Mouse (Mus musculus): ENCODE data around the gene Arid1b.

The Arid1b gene

DNA sequence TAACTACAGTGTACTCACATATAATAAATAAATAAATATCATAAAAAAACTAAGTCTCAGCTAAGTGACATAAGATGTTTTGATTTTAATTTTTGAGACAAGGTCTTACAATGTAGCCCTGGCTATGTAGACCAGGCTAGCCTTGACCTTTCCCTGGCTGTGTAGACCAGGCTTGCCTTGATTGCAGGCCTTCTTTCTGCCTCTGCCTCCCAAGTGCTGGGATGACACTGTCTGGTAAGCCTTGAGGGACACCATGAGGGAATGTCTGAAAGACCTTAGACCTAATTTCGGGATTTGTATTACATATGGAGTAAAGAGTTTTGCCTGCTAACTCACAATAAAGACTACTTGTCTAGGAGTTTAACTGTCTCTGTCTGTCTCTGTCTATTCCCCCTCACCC lies 214.9 kb downstream of the Arid1b start:
- in situ Hi-C loops (cut with MseI, MboI): no loop called here

DNA sequence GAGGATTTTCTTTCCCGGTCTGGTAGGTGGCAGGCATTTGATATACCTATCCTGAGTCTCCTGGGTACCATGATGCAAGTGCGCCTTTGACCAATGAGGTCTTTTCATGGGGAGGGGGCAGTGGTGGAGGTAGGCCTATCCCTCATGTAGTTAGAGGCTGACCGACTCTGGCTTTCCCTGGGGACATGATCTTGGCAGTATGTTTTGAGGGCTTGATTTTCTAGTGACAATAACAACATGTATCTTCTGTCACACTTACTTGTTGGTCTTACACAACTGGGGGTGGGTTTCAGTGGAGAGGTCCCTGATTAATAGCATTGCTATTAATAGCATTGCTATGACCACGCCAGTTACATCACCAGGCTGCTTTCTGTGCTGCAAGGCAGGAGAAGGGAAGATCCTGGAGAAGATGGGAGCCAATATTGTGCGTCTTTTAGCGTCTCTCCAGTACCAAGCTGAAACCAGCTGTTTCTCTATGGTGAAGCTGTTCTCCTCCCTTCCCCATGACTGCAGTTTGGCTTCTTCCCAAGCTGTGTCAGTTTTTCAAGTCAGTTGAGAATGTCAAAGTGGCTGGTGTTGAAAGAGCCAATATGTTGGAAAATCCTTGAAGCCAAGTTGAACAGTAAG lies 216.1 kb downstream of the Arid1b start:
- in situ Hi-C loops (cut with MseI, MboI): no loop called here

DNA sequence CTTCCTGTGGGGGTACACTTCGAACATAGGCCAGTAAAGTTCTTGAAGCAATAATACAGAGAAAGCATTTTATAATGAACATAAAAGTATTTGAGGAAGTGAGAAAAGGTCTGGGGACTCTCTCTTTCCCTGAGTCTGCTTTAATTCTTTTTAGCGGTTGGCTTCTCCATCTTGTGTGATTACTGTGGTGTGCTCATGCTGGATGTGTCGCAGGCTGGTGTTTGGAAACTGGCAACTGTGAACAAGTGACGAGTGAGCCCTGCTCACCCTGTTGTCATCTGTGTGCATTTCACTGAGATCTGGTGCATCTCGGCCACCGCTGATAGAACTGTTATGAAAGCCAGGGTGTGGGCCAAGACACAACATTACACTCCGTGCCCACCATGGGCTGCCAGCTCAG lies 216.8 kb downstream of the Arid1b start:
- in situ Hi-C loops (cut with MseI, MboI): no loop called here

DNA sequence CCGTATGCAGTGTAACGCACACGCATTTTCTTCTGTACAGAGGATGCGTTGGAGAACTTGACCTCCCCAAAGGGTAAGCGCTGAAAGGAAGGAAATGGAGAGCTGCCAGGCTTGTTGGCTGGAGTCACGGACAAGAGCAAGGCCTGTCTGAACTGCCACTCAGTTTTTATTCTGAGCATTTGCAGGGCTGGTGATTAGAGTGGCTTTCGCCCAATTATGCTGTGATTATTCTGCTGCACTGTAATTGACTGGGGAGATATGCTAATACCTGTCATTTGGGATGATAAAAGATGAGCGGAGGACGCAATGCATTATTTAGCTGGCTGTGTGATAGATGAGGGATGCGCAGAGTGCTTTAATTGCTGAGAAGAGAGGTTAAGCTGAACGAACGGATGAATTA lies 218.0 kb downstream of the Arid1b start:
- in situ Hi-C loops (cut with MseI, MboI): no loop called here

DNA sequence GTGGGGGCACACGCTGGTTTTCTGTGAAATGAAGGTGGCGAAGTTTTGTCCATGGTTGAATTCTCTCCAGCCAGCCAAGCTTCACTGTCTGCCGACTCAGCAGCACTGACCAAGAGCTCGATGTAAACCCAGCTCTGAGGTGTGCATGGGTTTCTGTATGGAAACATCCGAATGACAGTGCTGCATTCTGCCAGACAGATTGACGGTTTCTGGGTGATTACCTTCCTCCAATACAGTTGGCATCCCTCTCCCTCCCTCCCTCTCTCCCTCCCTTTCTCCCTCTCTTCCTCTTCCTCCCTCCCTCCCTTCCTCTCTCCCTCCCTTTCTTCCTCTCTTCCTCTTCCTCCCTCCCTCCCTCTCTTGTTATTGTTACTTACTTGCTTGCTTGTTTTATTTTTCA lies 219.3 kb downstream of the Arid1b start:
- in situ Hi-C loops (cut with MseI, MboI): no loop called here

DNA sequence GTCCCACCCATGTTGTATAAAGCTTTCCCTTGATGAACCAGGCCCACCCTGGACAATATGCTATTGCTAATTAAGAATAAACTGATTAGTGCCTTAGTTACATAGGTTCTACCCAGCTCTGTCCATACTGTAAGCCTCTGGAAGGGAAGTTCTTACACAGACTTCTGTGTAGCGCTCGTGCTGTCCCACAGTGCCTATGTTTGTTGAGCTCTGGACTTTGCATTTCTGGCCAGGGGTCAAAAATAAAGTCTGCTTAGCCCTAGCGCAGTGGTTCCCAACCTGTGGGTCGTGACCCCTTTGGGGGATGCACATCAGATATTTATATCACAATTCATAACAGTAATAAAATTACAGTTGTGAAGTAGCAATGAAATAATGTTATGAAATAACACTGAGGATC lies 221.2 kb downstream of the Arid1b start:
- in situ Hi-C loops (cut with MseI, MboI): no loop called here

DNA sequence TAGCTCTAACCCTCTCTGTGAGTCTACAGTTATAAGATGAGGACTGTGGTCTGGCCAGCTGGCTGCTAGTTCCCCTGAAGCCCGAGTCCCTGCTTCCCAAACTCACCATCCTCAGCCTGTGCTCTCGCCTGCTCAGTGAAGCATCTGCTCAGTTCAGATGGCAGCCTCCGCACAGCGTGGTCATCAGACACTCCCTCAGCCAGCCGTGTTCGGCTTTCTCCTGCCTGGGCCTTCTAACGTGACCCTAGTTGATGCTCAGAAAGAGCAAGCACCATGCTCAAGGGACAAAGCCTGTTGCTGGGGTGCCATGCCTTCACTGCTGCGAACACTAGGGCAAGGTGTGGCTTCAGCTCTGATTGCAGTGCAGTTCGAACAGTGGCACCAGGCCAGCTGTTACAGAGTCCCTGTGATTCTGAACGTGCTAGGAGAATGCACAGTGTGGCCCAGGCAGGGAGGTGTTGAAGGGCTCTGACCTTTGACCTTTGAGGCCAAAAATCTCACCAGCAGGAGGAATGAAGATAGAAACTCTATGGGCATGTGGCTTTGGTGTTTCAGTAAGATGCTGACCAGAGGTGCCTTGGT lies 222.9 kb downstream of the Arid1b start:
- in situ Hi-C loops (cut with MseI, MboI): no loop called here

DNA sequence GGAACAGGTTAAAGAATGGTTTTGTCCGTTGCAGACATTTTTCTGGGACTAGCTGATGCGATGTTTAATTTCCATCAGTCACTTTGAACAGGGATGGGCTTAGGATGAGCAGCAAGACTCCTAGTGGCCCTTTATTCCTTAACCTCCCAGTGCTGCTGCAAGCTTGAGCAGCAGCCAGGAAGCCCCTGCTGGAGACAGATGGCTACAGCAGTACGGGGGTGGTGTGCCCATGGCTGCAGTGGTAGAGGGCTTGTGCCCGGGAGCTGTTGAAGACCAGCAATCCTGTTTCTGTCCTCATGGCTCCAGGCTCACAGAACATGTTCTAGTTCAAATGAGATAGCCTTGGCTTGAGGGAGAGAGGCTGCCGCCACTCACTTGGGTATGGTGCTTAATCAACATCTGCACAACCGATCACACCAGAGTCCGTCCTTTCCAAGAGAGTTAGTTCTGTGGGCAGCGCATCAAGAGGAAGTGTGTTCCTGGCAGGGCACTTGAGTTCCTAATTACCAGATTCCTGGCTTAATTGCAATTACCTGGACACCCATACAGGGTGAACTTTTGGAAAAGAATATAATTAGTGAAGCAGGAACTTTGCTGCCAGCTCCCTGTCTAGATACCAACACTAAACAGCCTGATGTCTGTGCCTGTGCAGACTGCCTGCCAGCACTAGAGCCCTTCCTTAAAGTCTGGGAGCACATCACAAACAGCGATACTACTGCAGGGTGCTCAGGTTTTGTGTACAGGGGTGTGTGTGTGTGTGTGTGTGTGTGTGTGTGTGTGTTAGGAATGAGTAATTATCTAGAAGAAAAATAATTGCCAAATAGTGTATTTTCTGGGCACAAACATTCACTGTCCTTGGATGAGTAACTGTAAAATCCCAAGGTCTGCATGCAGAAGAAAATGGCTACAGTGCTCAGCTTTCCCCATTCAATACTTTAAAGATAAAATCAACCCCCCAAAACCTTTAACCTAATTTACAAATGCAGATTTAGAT lies 224.0 kb downstream of the Arid1b start:
- in situ Hi-C loops (cut with MseI, MboI): no loop called here

DNA sequence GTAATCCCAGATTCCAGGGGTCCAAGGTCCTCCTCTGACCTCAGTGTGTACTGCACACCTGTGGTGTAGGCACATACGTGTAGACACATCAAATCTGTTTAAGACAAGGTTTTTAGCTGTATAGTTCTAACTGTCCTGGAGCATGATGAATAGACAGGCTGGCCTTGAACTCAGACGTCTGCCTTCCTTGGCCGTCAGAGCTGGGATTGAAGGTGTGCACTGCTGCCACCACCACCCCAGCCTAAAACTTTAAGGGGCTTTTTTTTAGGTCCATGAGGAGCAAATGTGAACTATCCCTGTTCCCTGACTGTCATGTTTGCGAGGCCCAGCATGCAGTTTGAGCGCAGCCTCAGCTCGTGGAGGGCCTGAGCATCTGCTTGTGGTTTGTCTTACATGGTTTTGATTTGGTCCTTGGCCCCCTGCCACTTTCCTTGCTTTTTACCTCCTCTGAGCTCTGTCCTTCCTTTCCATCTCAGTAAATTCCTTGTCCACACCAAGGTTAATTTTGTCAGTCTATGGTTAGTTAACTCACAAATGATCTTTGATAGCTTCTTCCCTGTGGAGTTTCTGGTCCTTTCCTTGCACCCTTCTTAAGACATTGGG lies 224.9 kb downstream of the Arid1b start:
- in situ Hi-C loops (cut with MseI, MboI): no loop called here

DNA sequence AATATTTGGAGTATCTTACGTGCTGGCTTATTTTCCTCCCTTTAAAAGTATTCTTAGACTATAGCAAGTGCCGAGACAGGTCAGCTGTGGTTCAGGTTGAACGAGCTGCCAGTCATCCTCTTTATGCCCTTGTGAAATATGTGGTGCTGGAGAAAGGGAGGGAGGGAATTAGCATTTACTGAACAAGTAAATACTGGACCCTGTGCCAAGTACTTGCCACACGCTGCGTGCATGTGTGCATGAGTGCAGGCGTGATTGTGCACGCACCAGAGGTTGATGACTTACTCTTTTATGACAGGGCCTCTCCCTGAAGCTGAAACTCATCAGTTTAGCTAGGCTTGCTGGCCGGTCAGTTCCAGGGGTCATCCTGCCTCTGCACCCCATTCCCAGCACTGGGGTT lies 226.9 kb downstream of the Arid1b start:
- in situ Hi-C loops (cut with MseI, MboI): no loop called here

DNA sequence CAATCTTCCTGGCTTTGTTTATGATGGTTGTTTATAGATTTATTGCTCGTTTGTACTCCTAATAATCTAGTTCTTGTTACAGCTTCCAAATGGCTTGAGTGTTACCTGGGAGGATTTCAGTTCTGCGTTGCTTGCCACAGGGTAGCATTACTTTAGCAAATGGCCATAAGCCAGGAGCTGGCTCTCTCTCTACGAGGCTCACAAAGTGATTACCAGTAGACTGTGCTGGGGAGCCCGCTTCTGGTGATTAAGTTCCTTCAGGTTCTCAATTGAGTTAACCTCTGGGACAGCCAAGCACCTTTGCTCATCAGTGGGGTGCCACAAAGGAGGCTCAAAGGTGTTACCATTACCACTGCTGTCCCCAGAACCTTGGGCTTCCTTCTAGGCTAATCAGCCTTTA lies 227.4 kb downstream of the Arid1b start:
- in situ Hi-C loops (cut with MseI, MboI): no loop called here

DNA sequence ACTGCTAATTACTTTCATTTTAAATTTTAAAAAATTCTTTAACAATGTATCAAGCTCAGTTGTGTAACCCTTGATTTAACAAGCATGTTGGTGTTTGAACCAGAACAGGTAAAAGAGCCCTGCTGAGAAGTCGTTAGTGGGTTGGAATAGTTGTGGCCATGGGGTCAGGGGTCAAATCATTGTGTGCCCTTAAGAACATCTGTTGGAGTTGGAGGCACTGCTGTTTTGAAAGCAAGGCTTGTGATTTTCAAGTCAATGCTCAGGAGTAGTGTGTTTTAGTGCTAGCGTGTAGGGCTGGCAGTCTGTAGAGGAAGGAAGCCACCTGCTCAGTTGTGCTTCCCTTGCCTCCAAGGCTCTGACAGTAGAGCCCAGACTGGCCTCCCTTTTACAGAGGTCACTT lies 228.7 kb downstream of the Arid1b start:
- in situ Hi-C loops (cut with MseI, MboI): no loop called here

DNA sequence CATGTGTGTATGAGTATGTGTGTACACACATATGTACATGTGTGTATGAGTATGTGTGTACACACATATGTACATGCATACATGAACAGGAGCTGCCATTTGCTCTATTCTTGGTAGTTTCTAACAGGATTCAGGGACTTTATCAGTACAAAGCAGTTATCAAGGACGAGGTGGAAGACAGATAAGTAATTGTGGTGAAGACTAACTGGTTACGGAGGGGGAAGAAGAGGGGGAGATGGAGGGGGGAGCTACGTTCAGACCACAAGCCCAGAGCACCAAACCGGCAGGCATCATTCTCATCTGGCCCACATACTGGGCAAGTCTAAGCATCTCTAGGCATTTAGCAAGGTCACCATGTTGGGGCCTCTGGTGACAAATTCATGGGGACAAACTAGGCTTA lies 230.8 kb downstream of the Arid1b start:
- in situ Hi-C loops (cut with MseI, MboI): no loop called here

DNA sequence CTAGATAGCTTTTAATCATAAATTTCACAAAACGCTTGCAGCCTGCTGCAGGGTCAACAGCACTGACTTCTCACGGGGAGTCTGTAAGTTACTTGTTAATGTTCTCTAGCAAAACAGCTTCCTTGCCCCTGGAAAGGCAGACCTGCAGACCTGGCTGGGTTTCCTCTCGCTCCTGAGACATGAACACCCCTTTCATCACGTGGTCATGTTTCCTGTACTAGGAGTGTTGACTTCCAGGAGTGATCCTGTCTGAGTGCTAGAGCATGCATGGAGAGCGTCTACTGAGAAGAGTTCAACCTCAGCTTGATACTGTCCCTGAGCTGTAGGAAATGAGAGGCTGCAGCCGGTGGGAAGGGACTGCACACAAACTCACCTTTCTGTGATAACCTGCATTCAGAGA lies 233.0 kb downstream of the Arid1b start:
- in situ Hi-C loops (cut with MseI, MboI): no loop called here

DNA sequence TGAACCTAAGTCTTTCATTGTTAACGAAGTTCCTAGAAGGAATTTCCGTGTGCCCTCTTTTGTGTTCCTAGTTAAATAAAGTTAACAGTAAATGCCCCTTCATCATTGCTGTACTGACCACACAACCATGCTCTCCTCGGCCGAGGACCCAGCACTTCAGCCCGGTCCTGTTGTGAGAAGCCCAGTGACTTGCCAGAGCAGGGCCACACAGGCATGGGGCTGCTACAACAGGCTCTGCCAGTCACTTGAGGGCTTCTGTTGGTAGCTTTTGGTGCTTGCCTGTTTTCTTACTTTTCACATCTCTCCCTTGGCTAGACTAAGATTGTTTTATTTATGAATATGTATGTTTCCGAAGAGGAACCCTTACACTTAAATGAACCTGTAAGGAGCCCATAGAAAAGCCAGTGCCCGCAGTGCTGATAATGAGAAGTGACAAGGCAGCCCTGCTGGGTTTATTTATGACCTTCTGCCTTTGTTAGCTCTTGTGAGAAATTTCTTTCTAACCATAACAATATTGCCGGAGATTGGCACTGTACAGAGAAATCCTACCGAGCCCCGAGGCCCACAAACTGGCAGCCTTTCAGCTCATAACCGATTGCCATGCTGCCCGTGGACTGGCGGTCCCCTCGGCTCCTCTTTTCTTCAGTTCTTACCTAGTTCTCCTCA lies 234.0 kb downstream of the Arid1b start:
- in situ Hi-C loops (cut with MseI, MboI): no loop called here

DNA sequence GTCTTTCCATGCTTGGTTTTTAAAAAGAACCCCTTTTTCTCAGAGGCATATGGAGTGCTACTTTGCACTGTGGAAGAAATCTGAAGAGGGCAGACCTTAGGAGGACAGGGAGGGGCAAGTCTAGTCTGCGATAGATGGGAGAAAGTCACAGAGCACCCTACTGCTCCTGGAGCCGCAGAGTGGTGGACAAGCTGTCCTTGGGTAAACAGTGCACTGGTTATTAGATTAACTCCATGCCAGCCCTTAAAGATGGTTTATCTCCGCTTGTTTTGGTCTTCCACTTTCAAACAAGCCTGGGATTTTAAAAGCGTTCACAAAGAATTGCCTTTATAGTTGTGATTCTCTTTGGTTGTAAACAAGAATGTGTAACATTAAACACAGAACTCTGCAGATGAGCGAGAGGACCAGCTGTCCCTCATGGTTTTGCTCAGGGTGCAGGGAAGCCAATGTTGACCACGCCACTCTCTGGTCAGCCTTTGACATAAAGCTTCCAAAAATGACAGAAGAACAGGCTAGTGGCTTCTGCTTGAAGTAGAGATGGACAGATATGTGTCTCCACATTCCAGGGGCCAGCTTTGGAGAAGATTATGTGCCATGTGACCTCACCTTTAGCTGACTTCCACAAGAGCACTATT lies 234.6 kb downstream of the Arid1b start:
- in situ Hi-C loops (cut with MseI, MboI): no loop called here

DNA sequence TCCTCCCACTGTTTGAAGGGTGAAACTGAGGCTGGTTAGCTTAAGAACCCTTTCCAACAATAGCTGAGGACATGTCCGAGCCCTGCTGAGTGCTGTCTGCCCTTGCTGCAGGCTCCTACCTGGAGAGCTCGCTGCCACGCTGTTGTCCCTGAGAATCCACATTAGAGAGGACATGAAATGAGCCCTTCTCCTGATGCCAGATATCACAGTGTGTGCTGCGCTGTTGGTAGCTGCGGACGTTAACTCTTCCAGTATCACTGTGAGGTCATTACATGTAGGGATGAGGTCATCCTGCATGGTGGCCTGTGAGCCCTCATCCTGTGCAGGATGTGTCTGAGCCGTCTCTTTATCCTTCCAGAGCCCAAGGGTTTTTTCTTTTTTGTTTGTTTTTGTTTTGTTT lies 235.9 kb downstream of the Arid1b start:
- in situ Hi-C loops (cut with MseI, MboI): no loop called here

DNA sequence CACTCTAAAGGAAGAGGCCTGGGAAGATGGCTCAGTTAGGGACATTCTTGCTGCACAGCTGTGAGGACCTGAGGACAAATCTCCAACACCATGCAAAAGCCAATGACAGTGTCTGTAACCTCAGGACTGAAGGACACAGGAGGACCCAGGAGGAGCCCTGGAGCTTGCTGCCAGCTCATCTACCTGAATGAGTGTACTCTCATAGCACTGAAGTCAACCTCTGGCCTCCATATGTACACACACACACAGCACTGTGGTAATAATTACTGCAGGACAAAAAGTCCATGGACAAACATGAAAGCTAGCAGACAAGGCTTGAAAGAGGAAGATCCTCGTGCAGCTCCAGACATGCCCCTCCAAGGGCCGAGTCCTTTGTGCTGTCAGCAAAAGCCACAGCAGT lies 238.0 kb downstream of the Arid1b start:
- in situ Hi-C loops (cut with MseI, MboI): no loop called here

DNA sequence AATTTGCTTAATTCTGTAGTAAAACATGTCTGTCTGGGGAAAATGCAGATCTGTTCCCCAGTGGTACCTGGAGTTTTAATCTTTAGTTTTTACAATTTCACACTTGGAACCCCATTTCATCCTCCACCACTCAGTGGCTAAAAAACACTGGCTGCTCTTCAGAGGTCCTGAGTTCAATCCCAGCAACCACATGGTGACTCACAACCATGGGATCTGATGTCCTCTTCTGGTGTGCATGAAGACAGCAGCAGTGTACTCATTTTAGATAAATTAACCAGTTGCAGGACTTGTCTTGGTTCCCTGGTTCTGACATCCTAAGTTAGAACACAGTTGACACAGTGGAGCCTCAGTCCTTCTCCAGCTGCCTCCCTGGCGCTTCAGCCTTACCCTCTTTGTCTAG lies 239.9 kb downstream of the Arid1b start:
- in situ Hi-C loops (cut with MseI, MboI): no loop called here

DNA sequence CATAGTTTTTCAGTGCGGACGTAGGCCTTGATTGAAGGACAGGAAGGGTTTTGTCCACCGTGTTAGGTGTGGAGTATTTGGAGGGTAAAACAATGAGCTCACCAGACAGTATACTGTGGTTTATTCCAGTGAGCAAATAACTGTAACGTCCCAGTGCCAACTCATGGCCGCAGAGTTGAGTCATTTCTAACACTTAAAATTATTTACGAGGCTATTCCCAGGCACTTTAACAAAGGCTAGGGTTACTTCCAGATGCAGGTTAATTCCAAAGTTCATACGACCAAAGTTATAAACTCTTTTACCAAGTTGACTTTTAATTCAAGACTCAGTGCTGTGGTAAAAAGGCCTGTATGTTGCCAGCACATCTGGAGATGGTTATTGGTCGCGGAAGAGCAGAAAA lies 240.9 kb downstream of the Arid1b start:
- in situ Hi-C loops (cut with MseI, MboI): no loop called here

DNA sequence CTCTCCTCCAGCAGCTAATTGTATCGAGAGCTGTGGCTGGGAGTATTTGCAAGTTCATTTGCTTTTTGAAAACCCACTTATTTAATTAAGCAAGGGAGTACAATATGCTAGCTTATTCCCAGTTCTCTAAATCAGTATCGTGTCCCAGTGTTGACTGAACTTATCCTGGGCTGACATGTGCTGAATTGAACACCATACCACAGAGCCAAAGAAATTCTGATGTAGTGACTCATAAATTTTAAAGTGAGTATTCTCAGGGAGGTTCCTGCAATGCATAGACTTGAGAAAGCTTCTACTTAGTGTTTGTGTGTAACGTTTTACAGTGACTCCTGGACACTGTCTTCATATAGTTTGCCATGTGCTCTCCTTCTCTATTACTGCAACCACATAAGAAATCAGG lies 243.6 kb downstream of the Arid1b start:
- in situ Hi-C loops (cut with MseI, MboI): no loop called here

Data from mouse trophoblast stem cell (cell line).